Mouse (Mus musculus) stomach, postnatal 0 days (tissue): ENCODE measurements around the gene Morn1.

Source experiments
- CTCF ChIP-seq: IDR thresholded peaks from 2 replicates; pipeline ENCODE4 v1.5.1; 2016; ENCODE audit warnings: antibody characterized with exemption, low read depth, mild to moderate bottlenecking, moderate library complexity
- EP300 ChIP-seq: optimal IDR thresholded peaks from 2 replicates; pipeline ENCODE3; 2016; ENCODE audit warnings: antibody characterized with exemption

DNA sequence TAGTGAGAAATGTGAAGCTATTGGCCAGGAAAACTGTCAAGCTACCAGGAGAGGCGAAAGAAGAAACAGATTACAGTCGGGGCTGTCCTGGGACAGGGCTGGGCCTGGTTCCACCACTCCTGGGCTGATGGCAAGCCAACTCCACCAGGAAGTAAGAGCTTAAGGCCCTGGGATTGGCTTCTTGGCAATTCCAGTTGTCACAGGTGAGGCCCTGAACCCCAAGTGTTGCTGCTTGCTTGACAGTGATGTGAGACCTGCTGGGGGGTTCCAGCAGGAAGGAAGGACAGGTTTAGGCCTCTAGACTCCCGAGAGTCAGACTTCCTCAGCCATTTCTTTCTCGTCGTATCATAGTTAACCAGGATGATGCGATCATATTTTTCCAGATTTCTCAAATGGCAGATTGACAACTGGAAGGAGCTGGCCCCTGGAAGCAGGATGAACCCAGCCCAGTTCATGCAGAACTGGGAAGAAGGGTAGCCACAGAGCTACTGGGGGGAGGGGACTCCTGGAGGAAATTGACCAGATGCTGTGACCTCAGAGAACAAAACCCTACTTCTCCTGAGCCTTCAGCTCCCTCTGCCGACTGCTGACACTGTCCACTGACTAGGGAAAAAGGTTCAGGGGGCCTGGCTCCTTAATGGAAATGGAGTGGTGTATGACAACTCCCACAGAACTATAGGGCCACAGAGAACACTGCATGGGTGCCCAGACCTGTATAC is 7.2 kb downstream of the Morn1 start:
- no peak for TF ChIP-seq EP300
- no peak for TF ChIP-seq CTCF
